Mouse (Mus musculus) mammary gland, adult 2 months (tissue): Measurements from ENCODE around the gene Pa2g4. TPM values are rescaled to one million over a fixed set of nuclear protein-coding genes. Genes with fewer than 3 reads are reported as not detected.

ENCODE experiments used
- polyA plus RNA-seq: library from polyadenylated mRNA; depleted of rRNA; stranded (reverse); fragments of >200 nt; gene quantifications from 2 replicates; pipeline ENCODE4 v1.2.3, GENCODE M21; 2012; ENCODE audit warnings: low replicate concordance; rRNA removed

The Pa2g4 gene
- 13.1 and 25.5 TPM in 2 replicates for polyA plus RNA-seq

GRCm38 (mm10) chr10:128565788-128566531 is at the start of gene Pa2g4:
TSS of gene Pa2g4 (minus strand) at chr10:128565987.

GRCm38 (mm10) chr10:128589464-128590192 is 23.8 kb upstream of the Pa2g4 start, which contains the start of gene Erbb3:
TSS of gene Erbb3 (minus strand) at chr10:128589652.

GRCm38 (mm10) chr10:128548947-128549681 is 16.7 kb downstream of the Pa2g4 start, which contains the start of gene Rpl41:
TSS of gene Rpl41 (minus strand) at chr10:128549305.

GRCm38 (mm10) chr10:128547361-128548032 is 18.3 kb downstream of the Pa2g4 start, which contains the start of gene Zc3h10:
TSS of gene Zc3h10 (minus strand) at chr10:128547774.

GRCm38 (mm10) chr10:128525671-128526308 is 40.0 kb downstream of the Pa2g4 start, which contains the start of gene Esyt1:
TSS of gene Esyt1 (minus strand) at chr10:128525871.

Other genes starting within 250 kb of the Pa2g4 start
- 32.3 and 61.4 TPM in 2 replicates for gene Cnpy2, start 243.5 kb downstream of the Pa2g4 start, polyA plus RNA-seq
- 312 and 728 TPM in 2 replicates for gene Cs, start 228.3 kb downstream of the Pa2g4 start, polyA plus RNA-seq
- gene Coq10a, start 197.0 kb downstream of the Pa2g4 start, polyA plus RNA-seq: 41.6 and 171 TPM in 2 replicates
- gene Ankrd52, start 188.9 kb downstream of the Pa2g4 start, polyA plus RNA-seq: 35.8 and 39.3 TPM in 2 replicates
- not detected in 2 replicates for gene Slc39a5, start 164.8 kb downstream of the Pa2g4 start, polyA plus RNA-seq
- gene Nabp2, start 154.5 kb downstream of the Pa2g4 start, polyA plus RNA-seq: 27.6 and 30.5 TPM in 2 replicates
- gene Rnf41, start 154.3 kb downstream of the Pa2g4 start, polyA plus RNA-seq: 25.5 and 28.2 TPM in 2 replicates
- 114 and 152 TPM in 2 replicates for gene Smarcc2, start 106.7 kb downstream of the Pa2g4 start, polyA plus RNA-seq
- gene Myl6, start 71.8 kb downstream of the Pa2g4 start, polyA plus RNA-seq: 431 and 667 TPM in 2 replicates
- gene Myl6b, start 67.3 kb downstream of the Pa2g4 start, polyA plus RNA-seq: 6.0 and 6.7 TPM in 2 replicates
- gene Esyt1, start 40.1 kb downstream of the Pa2g4 start, polyA plus RNA-seq: 153 and 220 TPM in 2 replicates
- gene Zc3h10, start 18.2 kb downstream of the Pa2g4 start, polyA plus RNA-seq: 11.5 and 20.7 TPM in 2 replicates
- gene Rpl41, start 16.7 kb downstream of the Pa2g4 start, polyA plus RNA-seq: 1,017 and 1,401 TPM in 2 replicates
- 18.4 and 23.2 TPM in 2 replicates for gene Erbb3, start 23.7 kb upstream of the Pa2g4 start, polyA plus RNA-seq
- gene Rps26, start 60.8 kb upstream of the Pa2g4 start, polyA plus RNA-seq: 680 and 886 TPM in 2 replicates
- 3.6 and 4.9 TPM in 2 replicates for gene Ikzf4, start 80.0 kb upstream of the Pa2g4 start, polyA plus RNA-seq
- gene Suox, start 108.1 kb upstream of the Pa2g4 start, polyA plus RNA-seq: 15.0 and 36.9 TPM in 2 replicates
- 65.8 and 127 TPM in 2 replicates for gene Rab5b, start 130.3 kb upstream of the Pa2g4 start, polyA plus RNA-seq
- gene Pmel, start 138.2 kb upstream of the Pa2g4 start, polyA plus RNA-seq: 1.0 and 2.3 TPM in 2 replicates
- gene Cdk2, start 139.0 kb upstream of the Pa2g4 start, polyA plus RNA-seq: 18.0 and 31.1 TPM in 2 replicates
- gene Dgka, start 178.9 kb upstream of the Pa2g4 start, polyA plus RNA-seq: 113 and 118 TPM in 2 replicates
- 21.3 and 30.1 TPM in 2 replicates for gene Pym1, start 181.9 kb upstream of the Pa2g4 start, polyA plus RNA-seq
- 27.6 and 57.1 TPM in 2 replicates for gene Mmp19, start 224.9 kb upstream of the Pa2g4 start, polyA plus RNA-seq
- 11.9 and 12.7 TPM in 2 replicates for gene Dnajc14, start 238.1 kb upstream of the Pa2g4 start, polyA plus RNA-seq
- 26.8 and 30.4 TPM in 2 replicates for gene Tmem198b, start 238.4 kb upstream of the Pa2g4 start, polyA plus RNA-seq